Mouse (Mus musculus) brain, embryonic 14.5 days (tissue): ENCODE results near the gene Cbfa2t3. TPM values are rescaled to one million over a fixed set of nuclear protein-coding genes. Genes with fewer than 3 reads are reported as not detected.

Experiments
- DNase-seq: peaks from one replicate; pipeline ENCODE4 v3.0.0-alpha.2; 2011; ENCODE audit warnings: low read depth
- CTCF ChIP-seq: fragments of 200-500 bp; IDR thresholded peaks from 2 replicates; pipeline ENCODE4 v1.5.1; 2012; ENCODE audit warnings: inconsistent platforms, mild to moderate bottlenecking, moderate library complexity, borderline replicate concordance; ENCODE audit not compliant: insufficient read depth, insufficient read length; ENCODE audit errors: extremely low read depth
- POLR2A ChIP-seq: fragments of 200-500 bp; IDR thresholded peaks from 2 replicates; pipeline ENCODE4 v1.6.1; 2012; ENCODE audit warnings: mild to moderate bottlenecking, inconsistent platforms, borderline replicate concordance; ENCODE audit not compliant: poor library complexity, insufficient read depth, insufficient read length, severe bottlenecking; ENCODE audit errors: extremely low read depth
- polyA plus RNA-seq: library from polyadenylated mRNA; depleted of rRNA; stranded (reverse); fragments of >200 nt; gene quantifications from 2 replicates; pipeline ENCODE4 v1.2.3, GENCODE M21; 2012

The Cbfa2t3 gene
- polyA plus RNA-seq, 1 experiment: 30.2 TPM

- TF ChIP-seq POLR2A: no peak
- no peak for TF ChIP-seq CTCF
- peak; percentile 58 for DNase-seq
Observed at GRCm38 (mm10) chr8:122712411-122713156, 13.7 kb upstream of the Cbfa2t3 start.

GRCm38 (mm10) chr8:122711891-122712365 is 13.0 kb upstream of the Cbfa2t3 start:
- TF ChIP-seq CTCF: no peak
- TF ChIP-seq POLR2A: no peak
- no peak for DNase-seq

DNA sequence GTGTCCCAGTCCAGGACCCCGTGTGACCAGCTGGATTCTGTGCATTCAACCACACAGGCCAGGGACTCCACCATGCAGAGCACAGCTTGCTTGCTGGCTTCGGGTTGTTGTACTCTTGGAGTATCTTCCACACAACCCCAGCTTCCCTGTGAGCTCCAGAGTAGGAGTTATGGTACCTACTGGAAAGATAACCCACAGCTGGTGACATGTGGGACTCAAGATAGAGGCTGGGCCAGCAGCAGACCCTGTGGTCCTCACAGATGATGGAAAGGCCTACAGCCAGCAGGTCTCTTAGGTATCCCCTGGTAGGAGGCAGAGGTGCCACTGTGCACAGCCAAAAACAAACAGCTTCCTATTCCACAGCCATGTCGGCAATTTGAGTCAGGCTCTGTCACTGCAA is 12.6 kb upstream of the Cbfa2t3 start:
- no peak for DNase-seq
- no peak for TF ChIP-seq POLR2A
- no peak for TF ChIP-seq CTCF

DNA sequence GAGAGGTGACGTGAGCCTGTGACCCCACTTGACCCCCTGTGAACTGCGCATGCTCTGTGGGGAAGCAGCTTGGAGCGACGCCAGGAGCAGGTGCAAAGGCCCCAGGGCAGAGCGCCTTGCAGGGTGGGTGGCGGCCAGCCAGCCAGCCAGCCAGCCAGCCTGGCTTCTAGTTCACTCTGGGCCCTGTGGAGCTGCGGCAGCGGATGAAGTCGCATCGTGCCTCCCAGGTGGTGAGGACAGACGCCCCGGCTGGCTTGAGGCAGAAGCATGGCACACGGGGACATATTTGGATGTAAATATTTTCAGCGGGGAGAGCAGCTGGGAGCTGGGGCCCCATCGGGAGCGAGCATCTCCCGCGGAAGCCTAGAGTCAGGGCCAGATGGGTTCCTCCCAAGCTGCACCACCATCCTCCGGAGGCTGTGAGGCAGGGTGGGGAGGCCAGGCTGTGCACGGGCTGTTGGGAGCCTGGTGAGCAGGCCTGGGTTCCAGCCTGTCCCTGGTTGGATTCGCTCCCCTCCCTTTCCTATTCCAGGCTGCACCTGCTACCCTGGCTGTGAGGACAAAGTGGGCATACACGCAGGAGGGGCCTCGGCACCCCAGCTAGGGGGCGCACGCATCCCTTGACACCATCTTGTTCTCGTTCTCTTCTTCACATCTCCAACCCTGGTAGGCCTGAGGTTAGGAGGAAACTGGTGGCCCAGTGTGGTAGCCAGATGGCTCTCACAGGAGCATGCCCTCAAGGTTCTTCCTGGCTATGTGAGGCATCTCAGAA is 10.6 kb upstream of the Cbfa2t3 start:
- peak; percentile 15; the same call in 1 of the 2 replicates for TF ChIP-seq CTCF
- no peak for TF ChIP-seq POLR2A
- peak; percentile 88 for DNase-seq

GRCm38 (mm10) chr8:122707184-122707583 is 8.3 kb upstream of the Cbfa2t3 start:
- TF ChIP-seq CTCF (no peak), POLR2A (no peak)
- no peak for DNase-seq

DNA sequence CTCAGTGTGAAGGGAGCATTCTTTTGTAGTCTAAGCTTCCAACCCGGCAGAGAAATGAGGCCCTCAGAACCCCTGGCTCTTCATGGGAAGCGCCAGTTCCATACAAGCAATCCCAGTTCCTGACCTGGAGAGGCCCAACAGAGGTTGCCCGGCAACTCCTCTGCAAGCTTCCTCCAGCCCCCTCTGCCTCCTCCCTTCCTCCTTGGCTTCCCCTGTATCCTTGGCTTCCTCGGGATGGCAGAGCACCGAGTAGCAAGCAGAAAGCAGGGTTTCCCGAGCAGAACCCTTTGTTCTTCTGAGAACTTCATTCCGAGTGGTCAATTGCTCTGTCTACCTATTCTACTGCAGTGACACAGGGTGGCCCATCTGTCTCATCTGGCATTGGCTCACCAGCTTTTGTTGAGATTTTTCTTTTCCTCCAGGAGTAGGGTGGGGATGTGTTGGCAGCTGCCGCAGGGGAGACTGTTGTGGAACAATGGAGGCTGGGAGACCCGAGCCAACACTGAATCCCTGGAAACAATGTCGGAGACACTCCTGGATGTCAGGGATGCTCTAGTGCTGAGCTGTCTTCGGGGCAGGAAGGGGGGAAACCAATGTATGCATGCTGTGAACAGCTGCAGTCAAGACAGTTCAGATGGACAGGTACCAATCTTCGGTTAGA is 7.1 kb upstream of the Cbfa2t3 start:
- TF ChIP-seq POLR2A (no peak), CTCF (no peak)
- peak; percentile 49 for DNase-seq

GRCm38 (mm10) chr8:122704612-122705011 is 5.7 kb upstream of the Cbfa2t3 start:
- no peak for DNase-seq
- TF ChIP-seq POLR2A (no peak), CTCF (no peak)

DNA sequence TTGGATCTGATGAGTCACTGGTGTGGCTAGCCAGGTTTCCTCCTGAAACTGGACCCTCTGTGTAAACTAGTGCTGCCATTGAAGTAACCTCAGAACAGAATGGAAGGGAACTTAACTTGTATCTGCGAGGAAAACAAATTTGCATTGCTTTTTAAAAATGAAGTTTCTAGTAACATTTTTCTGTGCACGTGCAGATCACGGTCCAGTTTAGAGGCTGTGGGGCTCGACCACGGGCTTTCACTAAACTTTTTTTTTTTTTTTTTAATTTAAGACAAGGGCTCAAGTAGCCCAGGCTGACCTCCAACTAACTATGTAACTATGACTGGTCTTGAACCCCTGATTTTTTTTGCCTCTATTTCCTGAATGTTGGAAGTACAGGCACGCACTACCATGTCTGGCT is 4.0 kb upstream of the Cbfa2t3 start:
- no peak for TF ChIP-seq POLR2A
- no peak for TF ChIP-seq CTCF
- no peak for DNase-seq

- TF ChIP-seq CTCF (no peak), POLR2A (no peak)
- DNase-seq: no peak
Observed at GRCm38 (mm10) chr8:122702301-122702941, 3.5 kb upstream of the Cbfa2t3 start.

DNA sequence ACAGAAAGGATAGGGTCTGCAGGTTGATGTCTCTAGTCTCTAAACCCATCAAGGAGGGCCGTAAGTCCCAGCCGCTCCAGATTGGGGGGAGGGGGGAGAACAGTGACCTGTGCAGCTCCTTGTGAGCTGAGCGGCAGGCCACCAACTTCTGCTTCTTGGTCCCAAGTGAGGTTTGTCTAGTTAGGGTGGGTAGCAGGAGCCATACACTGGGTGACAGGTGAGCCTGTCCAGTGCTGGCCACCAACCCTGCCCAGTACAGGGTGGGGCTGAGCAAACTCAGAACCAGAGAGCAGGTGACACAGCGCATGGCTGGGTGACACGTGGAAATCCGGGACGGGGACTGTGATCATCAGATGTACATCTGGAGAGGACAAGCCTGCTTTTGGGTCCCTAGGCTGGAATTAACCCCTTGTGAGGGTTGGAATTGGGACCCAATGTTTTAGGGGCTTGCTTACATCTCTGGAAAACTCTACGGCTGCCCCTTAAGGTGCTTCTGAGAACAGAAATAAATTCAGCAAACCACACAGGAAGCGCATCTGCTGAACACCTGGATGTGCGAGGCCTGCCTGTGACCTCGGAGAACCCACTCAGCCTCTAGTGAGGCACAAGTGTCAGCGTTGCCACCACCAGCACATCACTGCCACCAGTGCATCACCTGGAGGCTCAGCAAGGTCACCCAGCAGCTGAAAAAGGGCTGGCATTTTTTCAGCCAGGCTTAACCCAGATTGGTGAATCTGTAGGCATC is 2.7 kb upstream of the Cbfa2t3 start:
- no peak for DNase-seq
- TF ChIP-seq POLR2A (no peak), CTCF (no peak)

DNA sequence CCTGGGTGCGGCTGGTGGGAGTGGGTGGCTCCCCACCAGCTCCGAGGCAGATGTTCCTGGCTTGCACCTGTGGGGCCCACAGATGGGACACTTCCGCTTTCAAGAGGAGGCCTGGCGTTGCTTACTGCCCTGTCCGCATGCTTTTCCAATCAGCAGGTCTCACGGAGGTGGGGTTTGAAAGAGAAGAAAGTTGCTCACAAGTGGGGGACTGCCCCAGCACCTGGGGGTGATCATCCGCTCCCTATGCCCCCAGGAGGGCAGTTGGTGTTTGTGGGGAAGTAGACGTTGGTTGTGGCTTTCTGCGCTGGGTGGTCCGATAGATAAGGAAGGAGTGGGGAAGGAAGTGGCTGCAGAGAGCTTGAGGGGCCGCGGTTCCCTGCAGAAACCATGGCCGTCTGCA is 1.7 kb upstream of the Cbfa2t3 start:
- TF ChIP-seq CTCF: no peak
- TF ChIP-seq POLR2A: no peak
- no peak for DNase-seq

DNA sequence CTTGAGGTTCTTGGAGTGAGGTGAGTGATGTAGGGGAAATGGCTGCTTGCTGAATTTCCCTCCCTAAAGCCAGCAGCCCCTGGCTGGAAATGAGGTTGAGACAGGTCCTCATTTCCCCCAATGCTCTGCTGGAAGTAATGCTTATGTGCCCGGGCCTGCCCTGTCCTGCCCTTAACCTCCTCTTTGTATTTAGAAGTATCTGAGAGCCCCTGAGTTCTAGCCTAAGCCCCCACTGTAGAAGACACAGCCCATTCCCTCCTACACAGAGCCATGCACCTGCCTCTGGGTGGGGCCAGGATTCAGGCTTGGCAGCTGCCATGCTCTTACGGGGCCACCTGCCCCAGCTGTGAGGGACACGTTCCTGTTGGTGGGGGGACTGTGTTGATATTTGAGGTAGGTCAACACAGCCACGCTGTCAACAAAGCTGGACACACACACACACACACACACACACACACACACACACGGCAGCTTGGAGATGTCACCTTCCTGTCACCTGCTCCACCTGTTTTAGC is 598 bp downstream of the Cbfa2t3 start:
- DNase-seq: no peak
- TF ChIP-seq CTCF (no peak), POLR2A (no peak)
